Mouse (Mus musculus): ENCODE results near the gene Gm11639. TPM values are rescaled to one million over a fixed set of nuclear protein-coding genes. Genes with fewer than 3 reads are reported as not detected.

Gm11639 gene
- total and polyA plus RNA-seq, 3 experiments: 0.21 to 0.67 (median 0.32) TPM

- in situ Hi-C loops (cut with MboI; ENCODE audit: low pct_ligation_motif_present, low pct_unique_long_range_greater_than_20kb, low sequenced_read_pairs): no loop called here
- Histone ChIP-seq H3K4me2 (ENCODE audit: insufficient read depth, low read depth, poor library complexity, severe bottlenecking) (no peak overlapping the region), H3K9ac (ENCODE audit: insufficient read depth, low read depth) (no peak overlapping the region), H3K4me3 (replicated peaks in 1 of 3; ENCODE audit: low read depth in 2 of 3, low read length in 2 of 3, poor library complexity in 1 of 3) (no peak overlapping the region), H3K9me3 (replicated peaks; ENCODE audit: low read length) (no peaks in the 10 kb centered on the region), H3K36me3 (replicated peaks in 1 of 2; ENCODE audit: control insufficient read depth in 1 of 2, insufficient read depth in 1 of 2, low read length in 1 of 2) (no peaks in the 10 kb centered on the region), H3K27me3 (replicated peaks) (no peaks in the 10 kb centered on the region), H3K79me2 (replicated peaks; ENCODE audit: control insufficient read depth, extremely low read depth, insufficient read depth, poor library complexity, severe bottlenecking) (no peaks in the 10 kb centered on the region), H3K27ac (ENCODE audit: insufficient read depth, low read depth) (no peak overlapping the region), H3K4me1 (ENCODE audit: control insufficient read depth in 1 of 2, insufficient read depth in 2 of 2) (peaks cover 0 to 4% of the 10 kb centered on the region in 2 experiments; a peak in 2 of 4 replicates)
- TF ChIP-seq CTCF (conservative IDR thresholded peaks at IDR 0.05 in 1 of 2, IDR thresholded peaks at IDR 0.05 in 1 of 2; ENCODE audit: low read depth in 2 of 2, low read length in 2 of 2) (peak; percentile 30 to 65; a peak in 2 of 4 replicates), RAD21 (IDR thresholded peaks at IDR 0.05; ENCODE audit: low read depth, low read length) (peak; percentile 51), ZMIZ1 (IDR thresholded peaks at IDR 0.05; ENCODE audit: low read depth, low read length) (no peak), SMC3 (IDR thresholded peaks at IDR 0.05; ENCODE audit: low read depth, low read length) (peak; percentile 53)
- dilution Hi-C loops (cut with MboI; ENCODE audit: extremely low pct_ligation_motif_present, extremely low pct_unique_long_range_greater_than_20kb, low sequenced_read_pairs): no loop called here
- DNase-seq (ENCODE audit: extremely low read depth): peak; percentile 42
Measured at GRCm38 (mm10) chr11:104707084-104707483, 21.6 kb downstream of the Gm11639 start.

- in situ Hi-C loops (cut with MboI; ENCODE audit: low pct_ligation_motif_present, low pct_unique_long_range_greater_than_20kb, low sequenced_read_pairs) (no loop called here), dilution Hi-C loops (cut with MboI; ENCODE audit: extremely low pct_ligation_motif_present, extremely low pct_unique_long_range_greater_than_20kb, low sequenced_read_pairs) (no loop called here)
- H3K79me2 ChIP-seq (replicated peaks; ENCODE audit: control insufficient read depth, extremely low read depth, insufficient read depth, poor library complexity, severe bottlenecking): no peaks in the 10 kb centered on the region
- H3K36me3 ChIP-seq (replicated peaks in 1 of 2; ENCODE audit: control insufficient read depth in 1 of 2, insufficient read depth in 1 of 2, low read length in 1 of 2): no peaks in the 10 kb centered on the region
- no peaks in the 10 kb centered on the region for H3K27me3 ChIP-seq (replicated peaks)
- no peak overlapping the region for H3K4me3 ChIP-seq (replicated peaks in 1 of 3; ENCODE audit: low read depth in 2 of 3, low read length in 2 of 3, poor library complexity in 1 of 3)
- no peak overlapping the region for H3K9ac ChIP-seq (ENCODE audit: insufficient read depth, low read depth)
- H3K9me3 ChIP-seq (replicated peaks; ENCODE audit: low read length): no peaks in the 10 kb centered on the region
- no peak overlapping the region for H3K4me2 ChIP-seq (ENCODE audit: insufficient read depth, low read depth, poor library complexity, severe bottlenecking)
- peaks cover 0 to 5% of the 10 kb centered on the region in 2 experiments; a peak in 1 of 4 replicates for H3K4me1 ChIP-seq (ENCODE audit: control insufficient read depth in 1 of 2, insufficient read depth in 2 of 2)
- no peak for DNase-seq (ENCODE audit: extremely low read depth)
- TF ChIP-seq ZMIZ1 (IDR thresholded peaks at IDR 0.05; ENCODE audit: low read depth, low read length) (no peak), BHLHE40 (IDR thresholded peaks at IDR 0.05; ENCODE audit: low read depth, low read length) (no peak), JUN (IDR thresholded peaks at IDR 0.05; ENCODE audit: insufficient read depth, low read depth, low read length) (no peak), HCFC1 (IDR thresholded peaks at IDR 0.05; ENCODE audit: low read depth, low read length) (no peak), SMC3 (IDR thresholded peaks at IDR 0.05; ENCODE audit: low read depth, low read length) (no peak), JUND (conservative IDR thresholded peaks at IDR 0.05; ENCODE audit: low read depth, low read length) (no peak), PAX5 (IDR thresholded peaks at IDR 0.05; ENCODE audit: low read length) (no peak), USF1 (IDR thresholded peaks at IDR 0.05; ENCODE audit: low read depth, low read length) (no peak), MAX (IDR thresholded peaks at IDR 0.05; ENCODE audit: low read length) (no peak), CTCF (conservative IDR thresholded peaks at IDR 0.05 in 1 of 2, IDR thresholded peaks at IDR 0.05 in 1 of 2; ENCODE audit: low read depth in 2 of 2, low read length in 2 of 2) (no peak), POLR2AphosphoS2 (IDR thresholded peaks at IDR 0.05; ENCODE audit: low read depth, low read length) (no peak), E2F4 (IDR thresholded peaks at IDR 0.05; ENCODE audit: insufficient replicate concordance, low read depth, low read length) (no peak), ETS1 (conservative IDR thresholded peaks at IDR 0.05; ENCODE audit: low read depth, low read length) (no peak)
- H3K27ac ChIP-seq (ENCODE audit: insufficient read depth, low read depth): no peak overlapping the region
Measured at GRCm38 (mm10) chr11:104744995-104745568, 59.6 kb downstream of the Gm11639 start.

Data from CH12.LX (cell line).